Comparison of ENCODE assay signal across 12 mouse cellular contexts in the genomic region with DNA sequence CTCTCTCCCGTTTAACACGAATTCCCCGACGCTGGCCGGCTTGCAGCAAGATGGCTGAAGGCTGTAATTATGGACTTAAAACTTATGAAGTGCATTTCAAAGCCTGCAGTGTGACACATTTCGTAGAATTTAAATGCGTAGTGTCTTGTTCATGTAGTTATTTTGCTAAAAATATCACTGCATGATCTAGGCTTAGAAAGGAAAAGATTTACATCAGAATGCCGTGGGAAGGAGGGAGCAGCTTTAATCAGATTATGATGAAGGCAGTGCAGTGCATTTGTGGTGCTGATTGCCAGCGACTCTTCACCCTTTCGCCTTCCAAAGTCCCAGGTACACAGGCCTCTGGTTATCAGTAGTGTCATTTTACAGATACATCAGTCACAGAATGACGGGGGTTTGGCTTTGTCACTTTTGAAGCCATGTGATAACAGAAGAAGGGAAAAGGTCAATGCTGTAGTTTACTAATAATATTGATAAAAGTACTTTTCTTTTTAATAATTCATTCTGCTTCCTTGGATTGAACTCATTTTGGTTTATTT. TPM values are rescaled to one million over a fixed set of nuclear protein-coding genes. Genes with fewer than 3 reads are reported as not detected.
DNase-seq lines count a peak whose midpoint lies in the region; ATAC-seq and TF ChIP-seq lines count a peak whose summit lies in the region.
"Had no signal": no experiment of that assay in that cellular context is flagged by ENCODE, and none has a peak within 500 bp of the region (broad histone marks: within the 10 kb centered on the region; RNA-seq: fewer than 3 reads in every experiment).

No protein-coding gene starts in this region.

- 58% methylated on average over 11 of the region's 11 CpGs for WGBS in heart, embryonic 14.5 days
- 77% methylated on average over 11 of the region's 11 CpGs for WGBS in bone marrow, adult 2 months
- WGBS in intestine, embryonic 15.5 days = 71% methylated on average over 11 of the region's 11 CpGs
- WGBS in liver, postnatal 0 days (ENCODE audit: insufficient replicate concordance) = 67% methylated on average over 11 of the region's 11 CpGs

- no peak for ATAC-seq in heart, embryonic 14.5 days (ENCODE audit: insufficient number of reproducible peaks, insufficient read depth, low FRiP score, low read depth)
- no peak for ATAC-seq in intestine, embryonic 15.5 days
- ATAC-seq in liver, postnatal 0 days = peak; percentile 22
- ATAC-seq: CD4-positive, CD25-positive, alpha-beta regulatory T cell, adult 4 months; hindbrain, embryonic 16.5 days; midbrain, embryonic 13.5 days had no signal

- peak overlapping the region; percentile 4; the same call in 1 of the 2 replicates for H3K4me2 ChIP-seq in heart, embryonic 14.5 days (ENCODE audit: low read length)
- H3K4me2 ChIP-seq in intestine, embryonic 15.5 days (replicated peaks) = no peak overlapping the region
- peak overlapping the region; percentile 49; the same call in 1 of the 2 replicates for H3K4me2 ChIP-seq in liver, postnatal 0 days (ENCODE audit: low read depth, low read length)
- H3K4me2 ChIP-seq: midbrain, embryonic 13.5 days had no signal

- no peak for TF ChIP-seq CTCF in bone marrow, adult 2 months (IDR thresholded peaks at IDR 0.05; ENCODE audit: control insufficient read depth, insufficient read depth, low read length)
- no peak for TF ChIP-seq CTCF in liver, postnatal 0 days (IDR thresholded peaks at IDR 0.05; ENCODE audit: low read depth)

- TF ChIP-seq POLR2A in bone marrow, adult 2 months (IDR thresholded peaks at IDR 0.05; ENCODE audit: borderline replicate concordance, control insufficient read depth, low read depth, low read length) = no peak

- no peak for TF ChIP-seq EP300 in liver, postnatal 0 days (IDR thresholded peaks at IDR 0.05; ENCODE audit: low read depth)

- H3K27ac ChIP-seq in heart, embryonic 14.5 days (replicated peaks in 1 of 2; ENCODE audit: control insufficient read depth in 1 of 2, insufficient read depth in 1 of 2, low read depth in 2 of 2, low read length in 2 of 2) = peak overlapping the region; percentile 63 to 74
- H3K27ac ChIP-seq in bone marrow, adult 2 months (ENCODE audit: control insufficient read depth, insufficient read depth, low read depth, low read length, poor library complexity) = peak overlapping the region; percentile 44; the same call in 1 of the 2 replicates
- peak overlapping the region; percentile 57 for H3K27ac ChIP-seq in intestine, embryonic 15.5 days
- peak overlapping the region; percentile 95 for H3K27ac ChIP-seq in liver, postnatal 0 days (ENCODE audit: low read depth)
- H3K27ac ChIP-seq: midbrain, embryonic 13.5 days had no signal

- no peaks in the 10 kb centered on the region for H3K9me3 ChIP-seq in heart, embryonic 14.5 days (ENCODE audit: control insufficient read depth, low read length)
- no peaks in the 10 kb centered on the region for H3K9me3 ChIP-seq in intestine, embryonic 15.5 days
- H3K9me3 ChIP-seq in liver, postnatal 0 days (ENCODE audit: low read length) = no peaks in the 10 kb centered on the region
- H3K9me3 ChIP-seq: midbrain, embryonic 13.5 days had no signal

- no peaks in the 10 kb centered on the region for H3K27me3 ChIP-seq in heart, embryonic 14.5 days (ENCODE audit: control insufficient read depth, insufficient read depth, low read length)
- H3K27me3 ChIP-seq in intestine, embryonic 15.5 days (replicated peaks) = no peaks in the 10 kb centered on the region
- no peaks in the 10 kb centered on the region for H3K27me3 ChIP-seq in liver, postnatal 0 days (ENCODE audit: insufficient read depth, low read length)
- H3K27me3 ChIP-seq: midbrain, embryonic 13.5 days had no signal

- no peak for DNase-seq in heart, postnatal 10 days
- no peak for DNase-seq in liver, postnatal 0 days
- DNase-seq in ovary, postnatal 10 days (ENCODE audit: low spot score) = no peak
- no peak for DNase-seq in urinary bladder, postnatal 14 days (ENCODE audit: low spot score)
- DNase-seq: adrenal gland, postnatal 25 days; cerebellum, postnatal 25 days had no signal

- peaks cover 34 to 59% of the 10 kb centered on the region in 2 experiments for H3K4me1 ChIP-seq in heart, embryonic 14.5 days (ENCODE audit: control insufficient read depth in 2 of 2, insufficient read depth in 2 of 2, low read length in 2 of 2)
- H3K4me1 ChIP-seq in bone marrow, adult 2 months (ENCODE audit: control insufficient read depth, insufficient read depth, low read length) = peaks cover 13% of the 10 kb centered on the region
- H3K4me1 ChIP-seq in intestine, embryonic 15.5 days (replicated peaks) = peaks cover 36% of the 10 kb centered on the region
- peaks cover 37% of the 10 kb centered on the region for H3K4me1 ChIP-seq in liver, postnatal 0 days (ENCODE audit: insufficient read depth)

- intact Hi-C loops in heart, postnatal 10 days (cut with DNase I) = loop anchor here (5.0 kb wide), 1 partner anchor 244 kb away; a partner anchor contains a TSS

- peak overlapping the region; percentile 27; the same call in 1 of the 2 replicates for H3K9ac ChIP-seq in heart, embryonic 14.5 days (ENCODE audit: low read length)
- no peak overlapping the region for H3K9ac ChIP-seq in intestine, embryonic 15.5 days
- H3K9ac ChIP-seq in liver, postnatal 0 days (replicated peaks) = peak overlapping the region; percentile 48; the same call in 1 of the 2 replicates
- H3K9ac ChIP-seq: midbrain, embryonic 13.5 days had no signal

- H3K4me3 ChIP-seq in heart, embryonic 14.5 days (ENCODE audit: control insufficient read depth in 1 of 2, insufficient read depth in 1 of 2, low read depth in 1 of 2, low read length in 2 of 2) = no peak overlapping the region
- H3K4me3 ChIP-seq in bone marrow, adult 2 months (replicated peaks; ENCODE audit: control insufficient read depth, low read depth, low read length) = no peak overlapping the region
- H3K4me3 ChIP-seq in intestine, embryonic 15.5 days (replicated peaks) = no peak overlapping the region
- no peak overlapping the region for H3K4me3 ChIP-seq in liver, postnatal 0 days (ENCODE audit: low read depth, low read length)
- H3K4me3 ChIP-seq: midbrain, embryonic 13.5 days had no signal

- H3K36me3 ChIP-seq in heart, embryonic 14.5 days (ENCODE audit: control insufficient read depth, insufficient read depth, low read length) = peaks cover 46% of the 10 kb centered on the region
- peaks cover 17% of the 10 kb centered on the region for H3K36me3 ChIP-seq in intestine, embryonic 15.5 days
- peaks cover 43% of the 10 kb centered on the region for H3K36me3 ChIP-seq in liver, postnatal 0 days (replicated peaks; ENCODE audit: insufficient read depth, low read length)

RNA-seq across cellular contexts. Expression of a gene that starts 7.4 kb away (rescaled TPM):
- 13.4 and 15.1 TPM in 2 replicates for polyA plus RNA-seq in heart, embryonic 14.5 days (2014; fragmentation: Nextera tagmentation; extraction: Ambion mirVana)
- 10 to 100 TPM; 18.3 to 18.5 TPM for total RNA-seq in heart, postnatal 10 days (2021)
- 5.0 and 14.4 TPM in 2 replicates for polyA plus RNA-seq in bone marrow, adult 2 months (2011; ENCODE audit: insufficient read depth, insufficient read length, low replicate concordance, missing spikeins)
- 11.7 and 12.8 TPM in 2 replicates for polyA plus RNA-seq in intestine, embryonic 15.5 days (2015; fragmentation: Nextera tagmentation; extraction: Ambion mirVana)
- polyA plus RNA-seq in liver, postnatal 0 days (2015; fragmentation: Nextera tagmentation; extraction: Ambion mirVana) = 7.8 and 9.2 TPM in 2 replicates

RNA-seq across cellular contexts. Expression of a gene that starts 53.2 kb away (rescaled TPM):
- 46.9 and 53.8 TPM in 2 replicates for polyA plus RNA-seq in heart, embryonic 14.5 days (2014; fragmentation: Nextera tagmentation; extraction: Ambion mirVana)
- total RNA-seq in heart, postnatal 10 days (2021) = 100 to 1,000 TPM; 397 to 585 TPM
- 10.7 and 15.5 TPM in 2 replicates for polyA plus RNA-seq in bone marrow, adult 2 months (2011; ENCODE audit: insufficient read depth, insufficient read length, low replicate concordance, missing spikeins)
- 28.0 and 31.2 TPM in 2 replicates for polyA plus RNA-seq in intestine, embryonic 15.5 days (2015; fragmentation: Nextera tagmentation; extraction: Ambion mirVana)
- 11.5 and 12.0 TPM in 2 replicates for polyA plus RNA-seq in liver, postnatal 0 days (2015; fragmentation: Nextera tagmentation; extraction: Ambion mirVana)

Comparison
In these comparisons a context has a peak if more than half of its experiments do, and no peak if none do; other contexts are left out.
1. H3K27ac ChIP-seq: peak in every context shown above with its lines; median percentile 95 in liver, postnatal 0 days; 68 in heart, embryonic 14.5 days; 57 in intestine, embryonic 15.5 days; 44 in bone marrow, adult 2 months.